Mouse (Mus musculus) heart, postnatal 4 days (tissue): Measurements from ENCODE around the gene Pla1a. TPM values are rescaled to one million over a fixed set of nuclear protein-coding genes. Genes with fewer than 3 reads are reported as not detected.
"Not testable (repeated sequence)": the region's sequence is repeated elsewhere in the genome, so short reads cannot be mapped to it uniquely, and the experiment has no call there.

Source experiments
- DNase-seq: peaks from one replicate; pipeline ENCODE4 v3.0.0; 2021
- total RNA-seq, 2 experiments: library from RNA; stranded (reverse); gene quantifications; 2 replicates each; pipeline ENCODE4 v1.2.3; 2021

Pla1a gene
- total RNA-seq, 2 experiments from 2014 or later = 5.8 to 5.9 TPM

DNA sequence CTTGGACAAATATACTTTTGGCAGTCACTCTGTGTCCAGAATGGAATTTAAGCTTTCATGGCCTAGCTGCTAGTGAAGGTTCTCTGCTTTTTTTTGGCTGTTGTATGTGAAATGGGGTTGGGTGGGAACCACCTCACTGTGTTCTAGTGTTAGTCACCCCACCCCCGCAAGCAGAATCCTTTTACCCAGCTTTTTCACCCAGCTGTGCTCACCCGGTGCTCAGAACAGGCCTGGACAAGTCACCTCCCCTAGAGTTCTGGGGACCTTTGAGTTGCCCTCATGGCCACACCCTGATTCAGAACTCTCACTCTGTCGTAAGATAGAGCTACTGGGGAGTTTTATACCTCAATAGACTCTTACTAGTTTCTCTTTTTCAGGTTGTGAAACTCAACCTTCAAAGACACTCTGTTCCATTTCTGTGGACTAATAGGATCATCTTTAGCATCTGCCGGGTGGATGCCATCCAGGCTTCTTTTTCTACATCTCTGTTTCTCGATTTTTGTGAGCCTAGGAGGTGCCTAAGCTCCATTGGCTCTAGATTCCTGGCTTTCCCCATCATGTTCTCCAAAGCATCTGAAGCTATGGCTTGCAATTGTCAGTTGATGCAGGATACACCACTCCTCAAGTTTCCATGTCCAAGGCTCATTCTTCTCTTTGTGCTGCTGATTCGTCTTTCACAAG is 25.8 kb upstream of the Pla1a start:
- DNase-seq = no peak

DNA sequence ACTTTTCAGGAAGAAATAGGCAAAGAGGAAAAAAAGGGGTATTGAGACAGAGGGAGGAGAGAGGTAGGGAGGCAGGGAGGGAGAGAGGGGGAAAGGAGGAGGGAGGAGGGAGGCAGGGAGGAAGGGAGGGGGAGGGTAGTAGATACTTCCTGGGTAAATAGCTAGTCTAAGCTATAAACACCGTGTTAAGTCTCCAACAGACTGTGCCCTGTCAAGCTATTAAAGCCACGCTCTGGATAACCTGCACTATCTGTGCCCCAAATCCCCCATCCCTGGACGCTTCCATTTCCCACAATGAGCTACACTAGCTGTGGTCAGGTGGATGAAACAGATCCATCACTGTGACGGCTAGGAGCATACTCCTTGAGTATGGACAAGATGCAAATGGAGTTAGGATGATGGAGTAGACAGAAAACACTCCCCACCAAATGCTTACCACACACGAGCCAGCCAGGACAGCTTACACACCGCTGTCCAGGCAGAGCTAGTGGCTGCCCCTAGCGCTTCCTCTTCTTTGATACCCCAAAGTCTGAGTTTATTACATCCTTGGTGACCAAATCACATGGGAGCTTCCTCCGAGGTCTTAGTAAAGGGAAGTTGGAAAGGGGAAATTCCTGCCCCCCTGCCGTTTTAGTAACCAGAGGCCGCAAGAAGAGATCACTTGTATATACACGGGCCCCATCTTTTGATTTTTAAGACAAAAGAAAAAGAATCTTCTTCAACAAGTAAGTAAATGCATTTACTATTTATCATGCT is 24.0 kb upstream of the Pla1a start:
- DNase-seq = no peak

DNA sequence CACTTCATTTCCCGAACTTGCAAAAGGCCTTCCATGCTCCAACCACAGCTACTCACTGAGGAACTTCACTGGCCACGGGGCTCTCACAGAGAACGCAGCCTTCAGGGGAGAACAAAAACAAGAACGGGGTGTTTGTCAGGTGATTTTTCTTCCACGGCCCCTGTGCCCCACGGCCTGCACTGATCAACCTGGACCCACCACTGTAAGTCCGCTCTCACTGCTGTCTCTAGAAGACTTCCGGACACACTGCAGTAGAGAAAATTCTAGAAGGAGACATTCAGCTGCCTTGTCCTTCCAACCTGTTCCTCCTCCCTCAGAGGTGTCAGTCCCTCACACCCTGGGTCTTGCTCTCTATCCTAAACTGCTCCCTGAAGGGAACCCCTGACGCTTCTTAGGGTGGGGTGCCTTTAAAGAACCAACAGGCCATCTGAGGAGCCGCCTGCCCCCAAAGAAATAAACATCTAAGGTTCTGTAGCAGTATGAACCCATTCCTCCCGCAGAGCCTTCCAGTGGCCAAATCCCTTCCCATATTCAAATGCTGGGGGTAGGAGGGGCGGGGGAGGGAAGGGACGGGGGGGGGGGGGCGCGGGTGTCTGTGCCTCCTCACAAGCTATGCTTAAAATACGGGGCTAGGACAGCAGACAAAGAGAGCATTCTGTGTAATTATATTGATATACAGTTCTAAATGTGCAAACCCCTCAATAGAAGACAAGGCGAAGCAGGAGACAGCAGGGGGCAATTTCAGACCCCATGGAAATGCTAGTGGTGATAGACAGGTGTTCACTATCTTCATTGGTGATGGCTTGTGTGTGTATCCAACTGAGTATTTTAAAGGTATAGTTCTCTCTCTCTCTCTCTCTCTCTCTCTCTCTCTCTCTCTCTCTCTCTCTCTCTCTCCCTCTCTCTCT is 22.8 kb upstream of the Pla1a start, which contains the start of gene Cd80:
Cd80 (plus strand) TSS at position 51 of the 908 bp plus-strand sequence.
- DNase-seq = no peak

DNA sequence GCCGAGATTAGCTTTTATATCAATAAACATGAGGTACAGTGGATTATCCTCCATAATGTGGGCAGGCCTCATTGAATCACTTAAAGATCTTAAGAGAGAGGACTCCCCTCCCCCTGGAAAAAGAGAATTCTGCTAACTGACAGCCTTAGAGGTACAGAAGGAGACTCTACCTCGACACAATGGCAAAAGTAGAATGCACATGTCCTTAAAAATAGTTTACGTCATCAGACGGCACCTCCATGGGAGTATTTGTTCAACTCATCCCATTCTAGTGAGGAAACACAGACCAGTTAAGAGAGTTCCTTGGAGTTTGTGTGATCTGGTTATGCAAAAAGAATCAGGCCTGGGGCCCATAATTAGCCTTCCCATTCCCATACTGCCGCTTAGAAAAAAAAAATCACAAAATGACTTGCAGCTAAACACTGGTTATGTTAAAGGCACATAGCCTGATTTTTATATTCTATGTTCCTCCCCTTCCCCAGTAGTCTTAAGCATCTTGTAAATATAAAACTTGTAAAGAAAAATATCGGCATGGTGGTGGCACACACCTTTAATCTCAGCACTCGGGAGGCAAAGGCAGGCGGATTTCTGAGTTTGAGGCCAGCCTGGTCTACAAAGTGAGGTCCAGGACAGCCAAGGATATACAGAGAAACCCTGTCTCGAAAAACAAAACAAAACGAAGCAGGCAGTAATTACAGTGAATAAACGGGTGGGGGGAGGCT is 21.7 kb upstream of the Pla1a start:
- no peak for DNase-seq

DNA sequence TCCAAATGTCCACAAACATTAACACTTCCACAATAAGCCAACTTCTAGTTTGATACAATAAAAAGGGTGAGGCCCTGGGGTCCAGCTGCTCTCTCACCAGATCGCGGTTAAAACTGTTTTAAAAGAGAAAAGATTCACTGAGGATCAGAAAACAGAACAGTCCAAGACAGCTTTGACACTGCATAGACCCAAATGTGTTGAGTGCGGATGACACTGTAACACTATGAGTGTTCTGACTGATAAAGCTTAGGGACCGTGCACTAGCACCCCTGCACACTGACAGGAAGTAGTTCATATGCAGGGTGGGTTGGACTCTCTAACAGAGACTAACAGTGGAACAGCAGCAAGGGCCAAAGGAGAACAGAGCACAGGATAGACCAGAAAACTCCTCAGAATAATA is 21.0 kb upstream of the Pla1a start:
- no peak for DNase-seq

DNA sequence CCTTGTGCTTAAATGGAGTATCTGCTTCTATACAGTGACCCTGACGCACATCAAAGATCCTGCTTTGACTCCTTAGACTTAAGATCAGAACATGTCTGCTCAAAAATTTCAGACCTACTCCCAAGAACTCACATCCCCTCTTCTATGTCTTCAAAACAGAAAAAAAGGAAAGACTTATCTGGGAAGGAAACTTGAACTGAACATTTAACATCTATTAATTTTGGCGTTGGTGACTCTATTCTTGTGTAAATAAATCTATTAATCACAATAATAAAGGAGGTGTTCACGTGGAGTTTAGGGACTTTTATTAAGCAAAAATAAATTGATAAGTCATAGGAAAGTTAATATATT is 20.2 kb upstream of the Pla1a start:
- DNase-seq = no peak

DNA sequence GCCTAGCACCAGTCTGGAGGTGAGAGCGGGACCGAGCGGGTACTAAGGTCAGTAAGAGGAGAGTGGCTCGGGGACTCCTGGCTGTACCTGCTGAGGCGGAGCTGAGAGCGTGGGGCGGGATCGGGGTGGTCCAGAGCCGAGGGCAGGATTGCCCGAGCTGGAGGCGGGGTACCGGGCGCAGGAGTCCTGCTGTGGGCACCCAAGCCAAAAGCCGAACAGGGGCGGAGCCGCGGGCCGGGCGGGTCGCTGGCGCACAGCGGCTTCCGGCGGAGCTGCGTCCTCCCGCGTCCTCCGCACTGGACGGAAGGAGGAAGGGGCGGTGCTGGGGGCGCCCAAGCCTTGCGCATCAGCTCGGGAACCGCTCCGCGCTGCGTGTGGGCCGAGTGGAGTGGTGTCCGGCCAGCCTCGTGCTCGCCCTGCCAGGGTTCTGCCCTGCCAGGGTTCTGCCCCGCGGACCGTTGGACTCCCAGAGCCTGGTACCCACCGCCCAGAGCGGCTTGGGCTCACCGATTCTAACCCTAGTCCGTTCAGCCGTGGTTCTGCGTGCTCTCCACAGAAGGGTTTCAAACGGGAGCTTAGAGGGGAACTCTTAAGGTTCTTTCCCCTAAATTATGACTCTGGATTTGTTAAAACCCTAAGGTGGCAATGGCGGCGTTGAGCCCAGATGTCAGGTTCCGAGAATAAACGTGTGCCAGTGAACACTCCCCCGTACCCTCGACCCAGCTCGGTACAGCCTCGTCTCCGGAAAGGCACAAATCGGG is 19.7 kb upstream of the Pla1a start, which contains the start of gene Adprh:
Adprh (minus strand) TSS at position 262 of the 761 bp plus-strand sequence.
- peak; percentile 95 for DNase-seq

DNA sequence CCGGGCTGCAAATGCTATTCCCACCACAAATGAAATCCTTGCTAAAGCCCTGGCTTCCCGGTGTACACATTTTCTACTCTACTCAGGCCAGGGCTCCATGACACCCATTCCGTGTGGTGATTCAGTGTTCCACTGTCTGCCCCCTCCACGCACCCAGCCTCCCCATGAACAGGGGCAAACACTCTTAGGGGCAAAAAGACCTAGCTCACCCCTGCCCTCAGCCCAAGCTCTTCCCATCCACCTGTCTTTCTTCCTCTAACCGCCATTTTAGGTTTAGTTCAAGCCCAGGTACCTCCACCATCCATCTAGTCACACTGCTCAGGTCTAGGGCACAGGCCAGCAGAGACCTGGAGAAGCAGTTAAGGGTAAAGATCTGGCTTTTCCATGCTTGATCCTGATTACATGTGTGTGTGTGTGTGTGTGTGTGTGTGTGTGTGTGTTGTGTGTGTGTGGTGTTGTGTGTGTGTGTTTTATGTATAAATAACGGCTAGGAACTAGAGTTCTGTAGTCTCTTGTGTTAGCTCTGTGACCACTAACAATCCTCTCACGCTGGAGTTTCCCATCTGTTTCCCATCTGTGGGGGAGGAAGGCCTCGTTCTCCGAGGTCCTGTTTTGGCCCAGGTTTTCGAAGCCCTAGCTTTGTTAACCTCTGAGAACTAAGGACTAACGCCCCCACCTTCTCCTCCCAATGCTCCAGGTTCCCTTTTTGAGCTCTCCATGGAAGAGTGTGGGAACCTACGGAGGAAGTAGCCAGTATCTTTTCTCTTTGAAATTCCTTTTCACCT is 18.7 kb upstream of the Pla1a start:
- DNase-seq = peak; percentile 18

DNA sequence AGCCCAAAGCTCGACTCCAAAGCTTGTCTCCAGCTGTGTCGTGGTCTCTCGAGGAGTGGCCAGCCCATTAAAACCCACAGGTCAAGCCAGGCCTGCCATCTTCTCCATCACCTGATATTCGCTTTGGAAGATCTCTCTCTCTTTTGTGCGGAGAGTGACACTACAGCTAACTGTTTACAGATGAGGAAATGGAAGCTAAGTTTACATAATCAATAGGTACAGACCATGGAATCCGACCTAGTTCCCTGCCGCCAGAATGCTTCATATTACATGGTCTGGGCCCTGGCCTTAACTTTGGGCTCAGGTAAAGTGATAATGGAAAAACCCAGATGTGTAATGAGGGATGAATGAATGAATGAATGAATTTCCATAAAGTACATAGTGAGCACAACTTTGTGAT is 17.8 kb upstream of the Pla1a start:
- no peak for DNase-seq

DNA sequence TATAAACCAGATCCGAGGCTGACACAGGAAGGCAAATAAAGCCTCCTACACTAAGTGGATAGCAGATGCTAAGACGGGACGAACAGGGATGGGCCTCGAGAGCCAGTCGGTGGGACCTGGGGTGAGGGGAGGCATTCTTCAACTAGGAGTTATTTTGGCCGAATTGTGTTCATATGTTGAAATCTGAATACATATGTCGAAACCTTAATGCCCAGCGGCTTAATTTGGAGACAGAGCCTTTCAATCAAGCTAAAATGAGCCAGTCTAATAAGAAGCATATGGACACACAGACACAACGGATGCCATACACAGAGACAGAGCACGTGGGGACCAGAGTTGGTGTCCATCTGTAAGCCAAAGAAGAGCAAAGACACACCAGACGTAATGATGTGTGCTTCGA is 15.5 kb upstream of the Pla1a start:
- no peak for DNase-seq

DNA sequence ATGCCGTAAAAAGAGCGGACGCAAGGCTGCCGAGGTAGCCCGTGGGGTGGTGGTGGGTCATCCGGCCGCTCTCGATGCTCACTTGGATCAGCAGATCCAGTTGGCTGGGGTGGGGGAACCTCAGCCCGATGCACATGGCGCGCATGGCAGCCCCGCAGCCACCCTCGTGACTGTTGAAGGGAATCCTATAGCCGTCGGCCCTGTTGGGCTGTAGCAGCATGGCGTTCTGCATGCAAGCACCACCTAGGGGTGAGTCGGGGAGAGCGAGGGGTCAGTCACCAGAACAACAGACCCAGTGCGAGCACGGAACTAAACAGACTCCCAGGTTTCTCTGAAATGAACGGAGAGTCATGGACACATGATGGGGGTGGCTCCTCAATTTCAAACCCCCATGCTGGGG is 14.4 kb upstream of the Pla1a start:
- DNase-seq = no peak

DNA sequence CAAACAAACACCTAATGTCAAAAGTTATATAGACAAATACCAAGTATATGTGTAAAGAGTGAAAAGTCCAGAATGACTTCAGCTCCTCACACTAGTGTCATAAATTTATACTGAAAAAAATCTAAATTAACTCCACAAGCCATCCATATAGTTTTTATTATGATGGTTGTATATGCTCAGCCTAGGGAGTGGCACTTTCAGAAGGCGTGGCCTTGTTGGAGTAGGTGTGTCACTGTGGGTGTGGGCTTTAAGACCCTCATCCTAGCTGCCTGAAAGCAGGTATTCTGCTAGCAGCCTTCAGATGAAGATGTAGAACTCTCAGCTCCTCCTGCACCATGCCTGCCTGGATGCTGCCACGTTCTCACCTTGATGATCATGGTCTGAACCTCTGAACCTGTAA is 13.2 kb upstream of the Pla1a start:
- not testable (repeated sequence) for DNase-seq

DNA sequence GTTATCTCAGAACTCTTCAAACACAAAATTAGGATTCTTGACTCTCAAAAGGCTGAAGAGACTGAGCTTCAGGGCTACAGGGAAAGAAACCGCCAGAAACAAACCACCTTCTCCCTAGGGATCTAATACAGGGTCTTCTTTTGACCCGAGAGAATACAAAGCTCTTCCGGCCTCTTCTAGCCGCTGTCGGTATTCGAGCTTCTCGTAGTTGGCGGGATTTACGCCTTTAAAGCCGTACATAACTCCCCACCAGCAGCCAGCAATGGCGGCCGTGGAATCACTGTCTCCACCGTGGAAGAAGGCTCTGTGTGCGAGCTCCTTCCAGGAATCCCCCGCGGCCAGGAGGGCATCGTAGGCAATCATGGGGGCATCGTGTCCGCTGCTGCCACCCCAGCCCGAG is 12.6 kb upstream of the Pla1a start:
- no peak for DNase-seq

DNA sequence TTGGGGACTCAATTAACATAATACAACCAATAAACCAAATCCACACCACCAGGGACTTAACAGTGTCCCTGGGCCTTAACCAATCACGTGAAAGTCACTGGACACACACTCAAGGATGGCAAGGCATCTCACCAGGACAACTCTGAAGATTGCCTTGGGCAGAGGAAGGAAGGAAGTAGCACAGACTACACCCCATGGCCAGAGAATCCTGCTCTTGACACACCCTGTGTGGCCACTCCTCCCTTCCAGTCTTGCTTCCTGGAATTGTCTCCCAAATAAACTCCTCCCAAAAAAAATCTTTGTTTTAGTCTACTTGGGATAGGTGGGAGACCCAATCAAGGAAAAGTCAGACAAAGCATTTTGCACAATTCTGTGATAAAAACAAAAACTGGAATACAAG is 12.1 kb upstream of the Pla1a start:
- no peak for DNase-seq

DNA sequence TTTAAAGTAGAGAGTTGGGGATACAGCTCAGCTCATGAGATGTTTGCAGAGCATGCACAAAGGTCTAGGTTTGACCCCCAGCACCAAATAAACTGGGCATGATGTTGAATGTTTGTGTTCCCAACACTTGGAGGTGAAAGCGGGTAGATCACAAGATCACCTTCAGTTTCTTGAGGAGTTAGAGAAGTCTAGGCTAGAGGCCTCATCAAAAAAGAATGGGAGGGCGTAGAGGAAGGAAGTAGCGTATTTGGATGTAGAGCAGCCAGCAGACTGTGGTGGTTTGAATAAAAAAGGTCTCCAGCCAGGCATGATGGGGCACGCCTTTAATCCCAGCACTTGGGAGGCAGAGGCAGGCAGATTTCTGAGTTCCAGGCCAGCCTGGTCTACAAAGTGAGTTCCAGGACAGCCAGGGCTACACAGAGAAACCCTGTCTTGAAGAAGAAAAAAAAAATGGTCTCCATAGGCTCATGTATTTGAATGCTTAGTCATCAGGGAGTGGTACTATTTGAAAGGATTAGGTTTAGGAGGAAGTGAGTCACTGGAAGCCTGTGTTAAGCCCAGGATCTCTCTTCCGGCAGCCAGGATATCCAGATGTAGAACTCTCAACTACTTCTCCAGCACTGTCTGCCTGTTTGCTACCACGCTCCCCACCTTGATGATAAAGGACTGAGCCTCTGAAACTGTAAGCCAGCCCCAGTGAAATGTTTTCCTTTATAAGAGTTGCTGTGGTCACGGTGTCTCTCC is 10.9 kb upstream of the Pla1a start:
- DNase-seq = no peak

DNA sequence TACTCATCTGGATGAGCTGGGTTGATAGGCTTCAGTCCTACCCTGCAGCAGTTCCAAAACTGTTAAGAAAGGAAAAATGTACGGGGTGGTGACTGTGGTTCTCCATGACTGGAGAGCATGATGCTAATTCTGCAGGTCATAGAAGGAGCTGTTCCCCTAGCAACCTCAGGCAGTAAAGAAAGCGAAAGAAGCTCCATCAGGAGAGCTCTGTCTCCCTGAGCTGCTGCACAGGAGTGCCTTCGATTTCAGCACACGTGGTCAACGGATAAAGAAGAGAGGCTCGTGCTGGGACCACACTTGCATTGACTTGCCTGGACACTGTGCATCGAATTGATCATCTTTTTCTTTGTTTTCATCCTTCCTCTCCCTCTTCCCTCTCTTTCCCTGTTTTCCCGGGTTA is 9.3 kb upstream of the Pla1a start:
- DNase-seq = no peak

DNA sequence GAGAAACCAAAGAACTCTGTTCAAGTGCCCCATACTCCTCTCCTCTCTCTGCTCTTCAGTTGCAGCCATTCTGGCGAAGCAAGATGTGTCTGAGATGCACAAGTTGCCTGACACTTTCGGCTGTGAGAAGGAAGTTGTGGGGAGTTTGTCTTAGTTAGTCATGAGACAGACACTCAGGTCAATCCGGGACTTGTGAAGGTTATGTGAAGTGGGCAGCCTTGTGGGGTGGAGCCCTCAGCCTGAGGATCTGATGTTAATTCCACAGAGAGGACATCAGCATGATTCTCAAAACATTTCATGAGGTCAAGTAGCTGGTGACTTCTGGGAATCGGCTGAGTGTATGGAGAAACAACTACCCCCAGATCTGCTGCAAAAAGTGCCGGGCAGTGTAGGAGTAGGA is 8.7 kb upstream of the Pla1a start:
- no peak for DNase-seq

DNA sequence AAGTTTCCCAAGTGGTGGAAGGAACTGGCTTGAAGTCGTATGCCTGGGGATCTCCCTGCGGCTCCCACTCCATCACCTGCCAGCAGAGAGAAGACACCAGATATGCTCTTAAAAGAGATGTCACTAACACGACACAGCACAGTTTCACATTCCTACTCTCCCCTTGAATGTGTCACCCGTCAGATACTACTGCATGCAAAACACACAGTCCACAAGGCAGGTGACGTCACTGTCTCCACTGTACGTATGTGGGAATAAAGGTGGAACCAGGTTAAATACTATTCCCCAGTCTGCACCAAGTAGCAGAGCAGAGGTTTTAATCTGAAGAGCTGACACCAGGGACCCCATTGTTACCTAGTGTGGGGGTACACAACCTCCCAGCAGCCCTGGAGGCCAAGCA is 7.5 kb upstream of the Pla1a start:
- DNase-seq = no peak

DNA sequence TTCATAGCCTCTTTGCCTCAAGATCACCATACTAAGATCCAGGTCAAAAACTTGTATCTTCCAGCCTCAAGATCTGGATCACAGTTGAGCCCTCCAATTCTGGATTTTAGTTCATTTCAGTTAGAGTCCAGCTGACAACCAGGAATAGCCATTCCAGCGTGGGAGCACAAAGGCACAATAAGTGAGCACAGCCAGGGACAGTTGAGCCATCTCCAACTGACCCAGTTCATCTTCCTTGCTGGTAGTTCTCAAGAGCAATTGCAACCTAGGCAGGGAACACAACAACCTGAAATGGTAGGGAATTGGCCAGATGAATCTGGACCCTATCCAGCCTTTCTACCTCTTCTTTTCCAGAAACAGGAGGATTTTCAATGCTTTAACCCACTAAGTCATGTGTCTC is 6.2 kb upstream of the Pla1a start:
- no peak for DNase-seq

DNA sequence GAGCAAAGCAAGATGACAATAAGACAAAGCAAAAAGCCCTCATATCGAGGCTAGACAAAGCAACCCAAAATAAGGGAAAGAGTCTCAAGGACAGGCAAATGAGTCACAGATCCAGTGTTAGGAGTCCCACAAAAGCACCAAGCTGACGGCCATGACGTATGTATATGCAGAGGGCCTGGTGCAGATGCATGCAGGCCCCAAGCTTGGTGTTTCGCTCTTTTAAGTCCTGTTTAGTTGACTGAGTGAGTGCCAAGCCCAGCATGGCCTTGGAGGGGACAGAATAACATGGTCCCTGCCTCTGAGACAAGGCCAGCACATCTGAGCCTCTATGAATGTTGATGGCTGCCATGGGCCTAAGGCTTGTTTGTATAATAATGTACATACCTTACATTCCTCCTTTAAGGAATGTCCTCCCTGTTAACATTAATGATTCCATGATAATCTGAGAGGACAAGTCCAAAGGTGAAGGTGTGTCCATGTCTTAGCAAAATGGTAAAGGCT is 1.4 kb upstream of the Pla1a start:
- DNase-seq = no peak
